Mouse (Mus musculus) midbrain, embryonic 13.5 days (tissue): ENCODE measurements at regions not wholly inside any gene's neighbourhood (a gene's known extent, or its start where the extent isn't known, plus 50 kb on each side); places are given as distances from the start of the nearest gene placed in this dataset. TPM values are rescaled to one million over a fixed set of nuclear protein-coding genes. Genes with fewer than 3 reads are reported as not detected.

Experiments
- microRNA-seq: library from miRNA; unstranded; fragments of <30 nt; microRNA quantifications from one replicate; pipeline ENCODE4, GENCODE M21; 2016

Small RNA genes lying in the stretch of these regions (microRNA-seq; reads per million reads assigned to microRNA genes)
- gene Gm27690 = not detected
